Mouse (Mus musculus) urinary bladder, postnatal 10 days (tissue): ENCODE measurements around the gene Phyhipl.
A peak's percentile ranks its signal among the peaks of the same experiment; 100 is the strongest.

Experiments
- DNase-seq: peaks from one replicate; pipeline ENCODE4 v3.0.0; 2022; ENCODE audit warnings: low spot score

Gene Phyhipl

GRCm38 (mm10) chr10:70631142-70631541 lies 24.6 kb downstream of the Phyhipl start:
- DNase-seq, result no peak

- no peak for DNase-seq
Measured at GRCm38 (mm10) chr10:70623461-70623860, 32.3 kb downstream of the Phyhipl start.

GRCm38 (mm10) chr10:70616377-70616776 lies 39.4 kb downstream of the Phyhipl start:
- DNase-seq, result no peak

- DNase-seq, result no peak
Measured at GRCm38 (mm10) chr10:70611633-70612032, 44.1 kb downstream of the Phyhipl start.

GRCm38 (mm10) chr10:70599925-70600305 lies 55.9 kb downstream of the Phyhipl start:
- no peak for DNase-seq

- DNase-seq, result peak; percentile 12
Measured at GRCm38 (mm10) chr10:70599126-70599924, 56.4 kb downstream of the Phyhipl start.

GRCm38 (mm10) chr10:70598516-70599125 lies 57.1 kb downstream of the Phyhipl start:
- DNase-seq, result no peak

- DNase-seq, result no peak
Measured at GRCm38 (mm10) chr10:70598081-70598515, 57.7 kb downstream of the Phyhipl start.

GRCm38 (mm10) chr10:70594007-70594406 lies 61.8 kb downstream of the Phyhipl start:
- DNase-seq, result no peak

GRCm38 (mm10) chr10:70586876-70587405 lies 68.8 kb downstream of the Phyhipl start:
- DNase-seq, result no peak

GRCm38 (mm10) chr10:70584171-70584570 lies 71.6 kb downstream of the Phyhipl start:
- DNase-seq, result no peak

GRCm38 (mm10) chr10:70581556-70582211 lies 74.1 kb downstream of the Phyhipl start:
- DNase-seq, result no peak

GRCm38 (mm10) chr10:70563636-70564035 lies 92.1 kb downstream of the Phyhipl start:
- no peak for DNase-seq

GRCm38 (mm10) chr10:70552531-70552930 lies 103.2 kb downstream of the Phyhipl start:
- DNase-seq, result no peak

GRCm38 (mm10) chr10:70542857-70543256 lies 112.9 kb downstream of the Phyhipl start:
- no peak for DNase-seq

- DNase-seq, result no peak
Measured at GRCm38 (mm10) chr10:70540456-70541195, 115.1 kb downstream of the Phyhipl start.

- DNase-seq, result no peak
Measured at GRCm38 (mm10) chr10:70539251-70539650, 116.5 kb downstream of the Phyhipl start.

GRCm38 (mm10) chr10:70537694-70538093 lies 118.1 kb downstream of the Phyhipl start:
- no peak for DNase-seq

- no peak for DNase-seq
Measured at GRCm38 (mm10) chr10:70535401-70535800, 120.4 kb downstream of the Phyhipl start.

- DNase-seq, result no peak
Measured at GRCm38 (mm10) chr10:70534571-70534970, 121.2 kb downstream of the Phyhipl start.

- DNase-seq, result no peak
Measured at GRCm38 (mm10) chr10:70533986-70534385, 121.8 kb downstream of the Phyhipl start.

GRCm38 (mm10) chr10:70533301-70533781 lies 122.4 kb downstream of the Phyhipl start:
- DNase-seq, result no peak
